Mouse (Mus musculus): ENCODE measurements around the gene Wdr26.

- TF ChIP-seq CTCF (IDR thresholded peaks at IDR 0.05; ENCODE audit: borderline replicate concordance, insufficient read depth, low read depth, low read length) (no peak), POLR2A (IDR thresholded peaks at IDR 0.05; ENCODE audit: borderline replicate concordance, insufficient read depth, low read length) (no peak)
Measured at GRCm38 (mm10) chr1:181256689-181257584, 45.1 kb upstream of the Wdr26 start.
